Mouse (Mus musculus): ENCODE results near the gene Vmn2r77. TPM values are rescaled to one million over a fixed set of nuclear protein-coding genes. Genes with fewer than 3 reads are reported as not detected.
A peak's percentile ranks its signal among the peaks of the same experiment; 100 is the strongest.
"Not testable (repeated sequence)": the region's sequence is repeated elsewhere in the genome, so short reads cannot be mapped to it uniquely, and the experiment has no call there.

Vmn2r77 gene
- polyA plus RNA-seq (2015; fragmentation: Nextera tagmentation; extraction: Ambion mirVana) = not detected in 2 replicates

DNA sequence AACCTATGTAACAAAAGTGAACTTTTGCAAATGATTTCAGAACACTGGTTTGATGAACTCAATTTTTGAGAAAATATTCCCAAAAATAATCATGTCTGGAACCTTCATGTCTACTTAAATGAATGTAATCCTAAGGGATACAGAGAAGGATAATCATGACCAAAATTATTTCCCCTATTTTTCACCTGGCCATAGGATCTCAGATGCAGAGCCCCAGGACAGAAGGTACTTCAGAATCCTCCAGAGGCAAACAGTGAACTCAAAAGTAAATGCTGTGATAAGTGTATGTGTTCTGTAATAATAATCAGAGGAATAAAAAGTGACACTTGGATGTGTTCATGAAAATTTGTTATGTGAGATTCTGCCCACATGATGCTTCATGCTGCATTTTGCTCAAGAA is at the start of gene Vmn2r77:
Gene Vmn2r77 (plus strand): TSS at position 301 of the 400 bp plus-strand sequence.
- Histone ChIP-seq H3K4me3 (no peak within 1 kb of the TSS), H3K9me3 (no peaks in the 10 kb centered on the region), H3K9ac (no peak within 1 kb of the TSS), H3K36me3 (no peaks in the 10 kb centered on the region), H3K4me2 (no peak within 1 kb of the TSS), H3K4me1 (replicated peaks) (no peaks in the 10 kb centered on the region), H3K27me3 (no peaks in the 10 kb centered on the region), H3K27ac (no peak within 1 kb of the TSS)
- no peak for ATAC-seq (ENCODE audit: low FRiP score)

GRCm38 (mm10) chr7:86760751-86761150 is 34.1 kb upstream of the Vmn2r77 start:
- no peak for ATAC-seq (ENCODE audit: low FRiP score)
- no peak overlapping the region for H3K9ac ChIP-seq
- H3K4me2 ChIP-seq = no peak overlapping the region
- no peak overlapping the region for H3K4me3 ChIP-seq
- H3K4me1 ChIP-seq (replicated peaks) = no peaks in the 10 kb centered on the region
- H3K9me3 ChIP-seq = no peaks in the 10 kb centered on the region
- H3K27ac ChIP-seq = no peak overlapping the region
- 88% methylated on average over 1 of the region's 1 CpGs for WGBS
- H3K36me3 ChIP-seq = no peaks in the 10 kb centered on the region
- no peaks in the 10 kb centered on the region for H3K27me3 ChIP-seq

DNA sequence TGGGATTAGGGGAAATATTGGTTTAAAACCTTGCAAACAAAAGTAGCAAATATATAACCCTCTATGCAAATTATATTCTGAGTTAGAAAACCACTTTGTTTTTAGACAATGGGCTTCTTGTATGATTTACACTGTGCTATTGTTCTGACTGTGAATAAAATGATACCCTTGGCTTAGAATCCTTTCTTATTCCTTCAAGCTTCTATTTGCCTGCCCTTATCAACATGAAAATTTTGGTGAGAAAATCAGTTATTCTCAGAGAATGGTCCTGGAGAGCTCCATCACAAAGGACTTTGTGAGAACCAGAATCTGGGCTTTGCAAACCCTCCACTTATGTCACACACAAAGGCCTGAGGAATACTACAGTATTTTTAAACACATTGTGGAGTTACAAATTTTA is 30.2 kb upstream of the Vmn2r77 start:
- Histone ChIP-seq H3K9ac (no peak overlapping the region), H3K27ac (no peak overlapping the region), H3K27me3 (no peaks in the 10 kb centered on the region), H3K9me3 (no peaks in the 10 kb centered on the region), H3K36me3 (no peaks in the 10 kb centered on the region), H3K4me1 (replicated peaks) (no peaks in the 10 kb centered on the region), H3K4me3 (no peak overlapping the region), H3K4me2 (no peak overlapping the region)
- ATAC-seq (ENCODE audit: low FRiP score) = no peak

GRCm38 (mm10) chr7:86771621-86772020 is 23.2 kb upstream of the Vmn2r77 start:
- Histone ChIP-seq H3K36me3 (no peaks in the 10 kb centered on the region), H3K27me3 (no peaks in the 10 kb centered on the region), H3K9ac (no peak overlapping the region), H3K4me1 (replicated peaks) (peaks cover 5% of the 10 kb centered on the region), H3K27ac (no peak overlapping the region), H3K9me3 (no peaks in the 10 kb centered on the region), H3K4me3 (no peak overlapping the region), H3K4me2 (no peak overlapping the region)
- WGBS = 95% methylated on average over 3 of the region's 3 CpGs
- ATAC-seq (ENCODE audit: low FRiP score) = no peak

GRCm38 (mm10) chr7:86775617-86776325 is 19.1 kb upstream of the Vmn2r77 start, which contains the start of gene Folh1:
Gene Folh1, minus strand, starts transcription at chr7:86775943.
- H3K36me3 ChIP-seq = no peaks in the 10 kb centered on the region
- no peak within 1 kb of the TSS for H3K9ac ChIP-seq
- H3K9me3 ChIP-seq = no peaks in the 10 kb centered on the region
- WGBS = 7% methylated on average over 11 of the region's 11 CpGs
- H3K4me3 ChIP-seq = peak within 1 kb of the TSS; percentile 18
- no peak within 1 kb of the TSS for H3K27ac ChIP-seq
- ATAC-seq (ENCODE audit: low FRiP score) = peak; percentile 43; the same call in 1 of the 2 replicates
- peaks cover 5% of the 10 kb centered on the region for H3K4me1 ChIP-seq (replicated peaks)
- H3K27me3 ChIP-seq = no peaks in the 10 kb centered on the region
- peak within 1 kb of the TSS; percentile 52 for H3K4me2 ChIP-seq

- H3K27ac ChIP-seq; H3K9me3 ChIP-seq; H3K36me3 ChIP-seq; ATAC-seq (ENCODE audit: low FRiP score); H3K4me1 ChIP-seq (replicated peaks); H3K9ac ChIP-seq; H3K4me2 ChIP-seq; H3K4me3 ChIP-seq; H3K27me3 ChIP-seq: not testable (repeated sequence)
- 87% methylated on average over 5 of the region's 5 CpGs for WGBS
Observed at GRCm38 (mm10) chr7:86815241-86815640, 20.4 kb downstream of the Vmn2r77 start.

DNA sequence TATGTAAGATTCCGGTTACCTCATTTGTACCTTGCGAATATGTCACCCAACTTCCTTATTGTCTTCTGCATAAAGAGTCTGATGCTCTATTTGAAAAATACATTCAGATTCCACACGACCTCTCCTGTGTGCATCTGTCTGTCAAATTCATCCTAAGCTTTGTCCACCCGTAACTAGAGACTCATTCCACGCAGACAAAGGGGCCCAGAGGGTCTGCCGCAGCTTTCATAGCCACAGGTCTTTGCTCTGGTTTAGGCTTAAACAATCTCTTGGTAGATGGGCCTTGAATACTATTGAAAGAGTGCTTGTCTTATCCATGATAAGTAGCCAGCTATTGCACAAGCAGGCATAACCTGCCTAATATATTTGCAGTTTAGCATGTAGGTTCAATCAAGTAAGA is 20.9 kb downstream of the Vmn2r77 start:
- WGBS = 87% methylated on average over 6 of the region's 6 CpGs
- not testable (repeated sequence) for H3K36me3 ChIP-seq; H3K4me1 ChIP-seq (replicated peaks); ATAC-seq (ENCODE audit: low FRiP score); H3K4me2 ChIP-seq; H3K9me3 ChIP-seq; H3K9ac ChIP-seq; H3K4me3 ChIP-seq; H3K27me3 ChIP-seq; H3K27ac ChIP-seq

GRCm38 (mm10) chr7:86816466-86816865 is 21.6 kb downstream of the Vmn2r77 start:
- no peak for ATAC-seq (ENCODE audit: low FRiP score)
- H3K4me1 ChIP-seq (replicated peaks) = no peaks in the 10 kb centered on the region
- H3K36me3 ChIP-seq = no peaks in the 10 kb centered on the region
- no peak overlapping the region for H3K27ac ChIP-seq
- H3K9me3 ChIP-seq = no peaks in the 10 kb centered on the region
- 76% methylated on average over 1 of the region's 1 CpGs for WGBS
- no peak overlapping the region for H3K4me3 ChIP-seq
- no peaks in the 10 kb centered on the region for H3K27me3 ChIP-seq
- no peak overlapping the region for H3K9ac ChIP-seq
- no peak overlapping the region for H3K4me2 ChIP-seq

Other genes starting within 250 kb of the Vmn2r77 start
- not detected in 2 replicates for gene Olfr295, start 211.2 kb upstream of the Vmn2r77 start, polyA plus RNA-seq (2015; fragmentation: Nextera tagmentation; extraction: Ambion mirVana)
- not detected in 2 replicates for gene Olfr294, start 178.4 kb upstream of the Vmn2r77 start, polyA plus RNA-seq (2015; fragmentation: Nextera tagmentation; extraction: Ambion mirVana)
- not detected in 2 replicates for gene Olfr293, start 146.0 kb upstream of the Vmn2r77 start, polyA plus RNA-seq (2015; fragmentation: Nextera tagmentation; extraction: Ambion mirVana)
- not detected in 2 replicates for gene Olfr292, start 106.7 kb upstream of the Vmn2r77 start, polyA plus RNA-seq (2015; fragmentation: Nextera tagmentation; extraction: Ambion mirVana)
- gene Folh1, start 19.1 kb upstream of the Vmn2r77 start, polyA plus RNA-seq (2015; fragmentation: Nextera tagmentation; extraction: Ambion mirVana) = 0.55 and 0.71 TPM in 2 replicates
- gene Vmn2r78, start 120.1 kb downstream of the Vmn2r77 start, polyA plus RNA-seq (2015; fragmentation: Nextera tagmentation; extraction: Ambion mirVana) = not detected in 2 replicates
- gene Vmn2r79, start 201.1 kb downstream of the Vmn2r77 start, polyA plus RNA-seq (2015; fragmentation: Nextera tagmentation; extraction: Ambion mirVana) = not detected in 2 replicates